Mouse (Mus musculus): ENCODE results near the gene Tbcd. TPM values are rescaled to one million over a fixed set of nuclear protein-coding genes. Genes with fewer than 3 reads are reported as not detected.

The Tbcd gene
- total and polyA plus RNA-seq, 3 experiments, result 62.1 to 86.7 (median 70.4) TPM

DNA sequence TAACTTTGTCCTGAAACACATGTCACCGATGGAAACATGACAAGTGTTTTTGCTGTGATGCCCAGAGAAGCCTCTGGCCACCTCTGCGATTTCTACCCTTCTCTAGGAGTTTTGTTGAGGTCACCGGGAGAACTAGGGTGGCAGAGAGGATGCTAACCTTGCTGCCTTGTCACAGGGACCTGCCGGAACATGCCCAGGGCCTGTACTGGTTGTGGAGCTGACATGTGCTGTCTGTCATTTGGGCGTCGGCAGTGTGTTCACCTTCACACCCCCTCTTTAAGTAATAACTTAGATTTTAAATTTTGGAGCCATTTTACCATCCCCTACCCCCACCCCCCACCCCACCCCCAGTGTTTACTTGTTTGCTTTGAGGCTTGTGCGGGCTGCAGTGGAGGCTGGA is 68.0 kb downstream of the Tbcd start:
- Histone ChIP-seq H3K27ac (ENCODE audit: insufficient read depth, low read depth) (no peak overlapping the region), H3K9ac (ENCODE audit: insufficient read depth, low read depth) (no peak overlapping the region), H3K4me2 (ENCODE audit: insufficient read depth, low read depth, poor library complexity, severe bottlenecking) (no peak overlapping the region), H3K27me3 (replicated peaks) (no peaks in the 10 kb centered on the region), H3K9me3 (replicated peaks; ENCODE audit: low read length) (no peaks in the 10 kb centered on the region), H3K4me1 (ENCODE audit: control insufficient read depth in 1 of 2, insufficient read depth in 2 of 2) (peaks cover 12 to 38% of the 10 kb centered on the region in 2 experiments), H3K4me3 (replicated peaks in 1 of 3; ENCODE audit: low read depth in 2 of 3, low read length in 2 of 3, poor library complexity in 1 of 3) (no peak overlapping the region), H3K79me2 (replicated peaks; ENCODE audit: control insufficient read depth, extremely low read depth, insufficient read depth, poor library complexity, severe bottlenecking) (no peaks in the 10 kb centered on the region), H3K36me3 (replicated peaks in 1 of 2; ENCODE audit: control insufficient read depth in 1 of 2, insufficient read depth in 1 of 2, low read length in 1 of 2) (peaks cover 0 to 54% of the 10 kb centered on the region in 2 experiments)
- in situ Hi-C loops (cut with MboI; ENCODE audit: low pct_ligation_motif_present, low pct_unique_long_range_greater_than_20kb, low sequenced_read_pairs) (no loop called here), dilution Hi-C loops (cut with MboI; ENCODE audit: extremely low pct_ligation_motif_present, extremely low pct_unique_long_range_greater_than_20kb, low sequenced_read_pairs) (no loop called here)
- TF ChIP-seq CTCF (conservative IDR thresholded peaks at IDR 0.05 in 1 of 2, IDR thresholded peaks at IDR 0.05 in 1 of 2; ENCODE audit: low read depth in 2 of 2, low read length in 2 of 2) (no peak), MXI1 (IDR thresholded peaks at IDR 0.05; ENCODE audit: low read depth, low read length) (no peak), POLR2AphosphoS2 (IDR thresholded peaks at IDR 0.05; ENCODE audit: low read depth, low read length) (no peak), BHLHE40 (IDR thresholded peaks at IDR 0.05; ENCODE audit: low read depth, low read length) (no peak), HCFC1 (IDR thresholded peaks at IDR 0.05; ENCODE audit: low read depth, low read length) (no peak), USF1 (IDR thresholded peaks at IDR 0.05; ENCODE audit: low read depth, low read length) (no peak), RAD21 (IDR thresholded peaks at IDR 0.05; ENCODE audit: low read depth, low read length) (no peak)
- no peak for DNase-seq (ENCODE audit: extremely low read depth)

DNA sequence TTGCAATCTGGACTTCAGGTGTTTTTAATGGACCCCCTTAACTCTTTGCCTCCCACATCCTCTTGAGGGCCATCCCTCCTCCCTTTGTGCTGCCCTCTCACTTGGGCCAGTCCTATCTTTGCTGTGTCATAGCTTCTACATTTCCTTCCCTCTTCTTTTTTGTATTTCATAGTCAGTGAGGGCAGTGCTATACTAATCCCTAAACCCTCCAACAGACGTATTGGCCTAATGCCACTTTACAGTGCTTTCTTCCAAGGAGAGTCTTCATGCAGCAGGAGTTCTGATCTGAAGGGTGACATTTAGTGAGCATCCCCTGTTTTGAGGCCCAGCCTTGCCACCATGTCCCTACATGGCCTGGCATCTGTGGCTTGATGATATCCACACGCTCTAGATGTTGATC is 69.0 kb downstream of the Tbcd start:
- in situ Hi-C loops (cut with MboI; ENCODE audit: low pct_ligation_motif_present, low pct_unique_long_range_greater_than_20kb, low sequenced_read_pairs), result no loop called here
- H3K9me3 ChIP-seq (replicated peaks; ENCODE audit: low read length), result no peaks in the 10 kb centered on the region

More for the DNA sequence above, 69.0 kb downstream of the Tbcd start:
- H3K79me2 ChIP-seq (replicated peaks; ENCODE audit: control insufficient read depth, extremely low read depth, insufficient read depth, poor library complexity, severe bottlenecking), result no peaks in the 10 kb centered on the region
- H3K27me3 ChIP-seq (replicated peaks), result no peaks in the 10 kb centered on the region
- no peak overlapping the region for H3K9ac ChIP-seq (ENCODE audit: insufficient read depth, low read depth)
- H3K4me1 ChIP-seq (ENCODE audit: control insufficient read depth in 1 of 2, insufficient read depth in 2 of 2), result peaks cover 12 to 38% of the 10 kb centered on the region in 2 experiments
- H3K4me2 ChIP-seq (ENCODE audit: insufficient read depth, low read depth, poor library complexity, severe bottlenecking), result no peak overlapping the region
- DNase-seq (ENCODE audit: extremely low read depth), result no peak
- dilution Hi-C loops (cut with MboI; ENCODE audit: extremely low pct_ligation_motif_present, extremely low pct_unique_long_range_greater_than_20kb, low sequenced_read_pairs), result no loop called here
- peaks cover 0 to 53% of the 10 kb centered on the region in 2 experiments for H3K36me3 ChIP-seq (replicated peaks in 1 of 2; ENCODE audit: control insufficient read depth in 1 of 2, insufficient read depth in 1 of 2, low read length in 1 of 2)
- no peak overlapping the region for H3K27ac ChIP-seq (ENCODE audit: insufficient read depth, low read depth)
- TF ChIP-seq TCF12 (IDR thresholded peaks at IDR 0.05; ENCODE audit: low read depth, low read length) (no peak), HCFC1 (IDR thresholded peaks at IDR 0.05; ENCODE audit: low read depth, low read length) (no peak), JUND (conservative IDR thresholded peaks at IDR 0.05; ENCODE audit: low read depth, low read length) (no peak), UBTF (IDR thresholded peaks at IDR 0.05; ENCODE audit: low read depth, low read length) (no peak), MXI1 (IDR thresholded peaks at IDR 0.05; ENCODE audit: low read depth, low read length) (no peak), BHLHE40 (IDR thresholded peaks at IDR 0.05; ENCODE audit: low read depth, low read length) (no peak), NELFE (IDR thresholded peaks at IDR 0.05; ENCODE audit: low read depth, low read length) (no peak), ZMIZ1 (IDR thresholded peaks at IDR 0.05; ENCODE audit: low read depth, low read length) (no peak), USF2 (conservative IDR thresholded peaks at IDR 0.05; ENCODE audit: low read depth, low read length) (no peak), MAX (IDR thresholded peaks at IDR 0.05; ENCODE audit: low read length) (no peak), ELF1 (IDR thresholded peaks at IDR 0.05; ENCODE audit: low read depth, low read length) (no peak), MAZ (IDR thresholded peaks at IDR 0.05; ENCODE audit: low read depth, low read length) (no peak), POLR2A (IDR thresholded peaks at IDR 0.05; ENCODE audit: low read depth, low read length) (no peak), GABPA (IDR thresholded peaks at IDR 0.05; ENCODE audit: insufficient replicate concordance, low read depth, low read length) (no peak), EP300 (IDR thresholded peaks at IDR 0.05; ENCODE audit: low read length) (no peak), CHD1 (IDR thresholded peaks at IDR 0.05; ENCODE audit: low read depth, low read length) (no peak), TBP (conservative IDR thresholded peaks at IDR 0.05; ENCODE audit: low read depth, low read length) (no peak), RCOR1 (conservative IDR thresholded peaks at IDR 0.05; ENCODE audit: low read depth, low read length) (no peak), ZC3H11A (IDR thresholded peaks at IDR 0.05; ENCODE audit: low read depth, low read length) (no peak), PAX5 (IDR thresholded peaks at IDR 0.05; ENCODE audit: low read length) (no peak)
- H3K4me3 ChIP-seq (replicated peaks in 1 of 3; ENCODE audit: low read depth in 2 of 3, low read length in 2 of 3, poor library complexity in 1 of 3), result no peak overlapping the region

Data from CH12.LX (cell line).